Mouse (Mus musculus) spleen, adult 18-20 months (tissue): ENCODE measurements around the gene Gm8693.
"Not testable (repeated sequence)": the region's sequence is repeated elsewhere in the genome, so short reads cannot be mapped to it uniquely, and the experiment has no call there.

Experiments used
- DNase-seq, 2 experiments: peaks; one replicate each; pipeline ENCODE4 v3.0.0; 2022; ENCODE audit warnings: mixed read lengths in 2 of 2

Gene Gm8693

GRCm38 (mm10) chr7:22692217-22692616 lies at the start of gene Gm8693:
Gm8693 (minus strand) TSS chr7:22692317.
- DNase-seq: not testable (repeated sequence)

DNA sequence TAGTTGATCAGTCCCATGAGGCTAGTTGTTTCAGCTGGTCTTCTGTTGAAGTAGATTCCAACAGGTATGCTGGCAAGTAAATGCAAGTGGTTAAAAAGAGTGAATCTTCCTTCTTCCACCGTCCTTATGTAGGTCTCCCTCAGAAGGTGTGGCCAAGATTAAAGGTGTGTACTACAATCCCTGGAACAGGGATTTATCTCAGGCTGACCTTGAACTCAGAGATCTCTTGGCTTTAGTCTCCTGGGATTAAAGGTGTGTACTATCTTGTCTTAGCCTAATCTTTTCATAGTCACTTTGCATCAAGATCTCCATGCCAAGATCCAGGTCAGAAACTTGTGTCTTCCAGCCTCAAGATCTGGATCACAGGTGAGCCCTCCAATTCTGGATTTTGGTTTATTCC lies 27.5 kb upstream of the Gm8693 start, which contains the start of gene Gm4567:
TSS of gene Gm4567 (minus strand) at position 101 of the 400 bp plus-strand sequence.
- not testable (repeated sequence) for DNase-seq

DNA sequence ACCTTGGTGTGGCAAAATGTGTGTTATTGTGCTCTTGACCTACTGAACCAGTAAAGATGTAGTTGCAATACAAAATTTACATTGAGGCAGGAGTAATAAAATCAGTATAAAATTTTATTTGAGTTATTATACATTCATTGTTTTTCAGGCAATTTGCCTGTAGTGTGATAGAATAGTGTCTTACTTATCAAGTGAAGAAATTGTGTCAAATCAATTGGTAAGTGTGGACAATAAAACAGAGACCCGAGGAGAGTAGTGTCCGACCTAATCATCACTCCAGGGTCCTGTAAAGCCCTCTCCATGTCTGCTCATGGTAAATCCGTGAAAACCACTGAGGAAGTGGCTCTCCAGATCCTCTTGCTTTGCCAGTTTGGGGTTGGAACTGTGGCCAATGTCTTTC lies 34.4 kb downstream of the Gm8693 start, which contains the start of gene Vmn1r155:
TSS of gene Vmn1r155 (plus strand) at position 301 of the 400 bp plus-strand sequence.
- DNase-seq: not testable (repeated sequence)
